Mouse (Mus musculus) embryonic fibroblast, embryonic 13.5 days (primary cell): ENCODE results near the gene Tgtp2. TPM values are rescaled to one million over a fixed set of nuclear protein-coding genes. Genes with fewer than 3 reads are reported as not detected.
"Not testable (repeated sequence)": the region's sequence is repeated elsewhere in the genome, so short reads cannot be mapped to it uniquely, and the experiment has no call there.

Experiments
- H3K27ac ChIP-seq: 2 replicates; pipeline ENCODE4 v1.5.1; 2012; ENCODE audit warnings: low read length, control low read depth, inconsistent platforms; ENCODE audit not compliant: insufficient read depth
- H3K4me1 ChIP-seq: 2 replicates; pipeline ENCODE4 v1.6.1; 2011; ENCODE audit warnings: low read length; ENCODE audit not compliant: control insufficient read depth, insufficient read depth
- H3K4me3 ChIP-seq: 2 replicates; pipeline ENCODE4 v1.5.1; 2011; ENCODE audit warnings: mild to moderate bottlenecking, control low read depth, low read length; ENCODE audit not compliant: insufficient read depth
- polyA plus RNA-seq: library from polyadenylated mRNA; stranded (reverse); fragments of >200 nt; gene quantifications from 2 replicates; pipeline ENCODE4 v1.2.4, GENCODE M21; 2011; ENCODE audit warnings: low read depth; ENCODE audit not compliant: missing spikeins, insufficient read length

Gene Tgtp2
- polyA plus RNA-seq, 1 experiment, result 6.4 TPM

DNA sequence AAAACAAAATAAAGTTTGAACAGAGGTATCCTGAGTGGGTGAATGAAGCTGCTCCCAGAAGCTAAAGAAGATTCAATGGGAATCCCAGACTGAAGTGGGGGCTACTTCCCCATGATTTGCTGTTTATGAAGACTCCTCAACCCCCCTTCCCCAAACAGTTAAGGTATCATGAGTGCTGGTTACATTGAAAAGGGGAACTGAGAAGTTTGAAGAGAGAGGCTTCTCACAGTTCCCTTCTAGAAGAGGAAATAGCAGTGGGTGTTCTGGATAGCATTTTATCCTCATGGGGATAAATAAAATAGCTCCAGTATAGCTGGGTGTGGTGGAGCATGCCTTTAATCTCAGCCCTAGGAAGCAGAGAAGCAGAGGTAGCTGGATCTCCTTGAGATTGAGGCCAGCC is 13.9 kb downstream of the Tgtp2 start:
- not testable (repeated sequence) for H3K4me1 ChIP-seq

GRCm38 (mm10) chr11:49012074-49012473 is 51.9 kb downstream of the Tgtp2 start:
- not testable (repeated sequence) for H3K27ac ChIP-seq, H3K4me1 ChIP-seq

More for the DNA sequence above, 13.9 kb downstream of the Tgtp2 start:
- not testable (repeated sequence) for H3K4me3 ChIP-seq, H3K27ac ChIP-seq

More at GRCm38 (mm10) chr11:49012074-49012473, 51.9 kb downstream of the Tgtp2 start:
- H3K4me3 ChIP-seq, result not testable (repeated sequence)

Other genes starting within 250 kb of the Tgtp2 start
- gene Trim41, start 246.9 kb downstream of the Tgtp2 start, polyA plus RNA-seq, result 27.2 and 40.7 TPM in 2 replicates
- gene Trim7, start 238.1 kb downstream of the Tgtp2 start, polyA plus RNA-seq, result 16.0 and 19.1 TPM in 2 replicates
- gene Gm12184, start 237.6 kb downstream of the Tgtp2 start, polyA plus RNA-seq, result 40.5 and 61.2 TPM in 2 replicates
- 36.5 and 61.8 TPM in 2 replicates for gene Irgm1, start 192.5 kb downstream of the Tgtp2 start, polyA plus RNA-seq
- not detected in 2 replicates for gene Gm5431, start 162.0 kb downstream of the Tgtp2 start, polyA plus RNA-seq
- gene Psme2b, start 118.0 kb downstream of the Tgtp2 start, polyA plus RNA-seq, result 19.5 and 24.3 TPM in 2 replicates
- gene Olfr56, start 85.3 kb downstream of the Tgtp2 start, polyA plus RNA-seq, result 0.18 and 0.79 TPM in 2 replicates
- gene 9930111J21Rik1, start 84.8 kb downstream of the Tgtp2 start, polyA plus RNA-seq, result 1.5 and 3.4 TPM in 2 replicates
- gene Gm12185, start 72.0 kb downstream of the Tgtp2 start, polyA plus RNA-seq, result 0.25 and 0.55 TPM in 2 replicates
- 1.7 and 3.1 TPM in 2 replicates for gene Tgtp1, start 70.0 kb downstream of the Tgtp2 start, polyA plus RNA-seq
- 2.4 and 6.0 TPM in 2 replicates for gene 9930111J21Rik2, start 13.0 kb downstream of the Tgtp2 start, polyA plus RNA-seq
- gene Ifi47, start 12.4 kb upstream of the Tgtp2 start, polyA plus RNA-seq, result 4.8 and 7.6 TPM in 2 replicates
- not detected in 2 replicates for gene Olfr1396, start 50.7 kb upstream of the Tgtp2 start, polyA plus RNA-seq
- not detected in 2 replicates for gene Olfr1395, start 78.1 kb upstream of the Tgtp2 start, polyA plus RNA-seq
- not detected in 2 replicates for gene Olfr1394, start 90.2 kb upstream of the Tgtp2 start, polyA plus RNA-seq
- not detected in 2 replicates for gene Btnl9, start 123.0 kb upstream of the Tgtp2 start, polyA plus RNA-seq
- gene Zfp62, start 139.1 kb upstream of the Tgtp2 start, polyA plus RNA-seq, result 48.0 and 66.0 TPM in 2 replicates
- 79.0 and 92.6 TPM in 2 replicates for gene Mgat1, start 180.0 kb upstream of the Tgtp2 start, polyA plus RNA-seq
- 0.23 TPM in 1 of 2 replicates, not detected in the other for gene Olfr1393, start 214.1 kb upstream of the Tgtp2 start, polyA plus RNA-seq
- gene Olfr1392, start 221.1 kb upstream of the Tgtp2 start, polyA plus RNA-seq, result not detected in 2 replicates
- not detected in 2 replicates for gene Olfr10, start 240.5 kb upstream of the Tgtp2 start, polyA plus RNA-seq